Comparison of ENCODE assay signal across 24 mouse cellular contexts in the genomic region with DNA sequence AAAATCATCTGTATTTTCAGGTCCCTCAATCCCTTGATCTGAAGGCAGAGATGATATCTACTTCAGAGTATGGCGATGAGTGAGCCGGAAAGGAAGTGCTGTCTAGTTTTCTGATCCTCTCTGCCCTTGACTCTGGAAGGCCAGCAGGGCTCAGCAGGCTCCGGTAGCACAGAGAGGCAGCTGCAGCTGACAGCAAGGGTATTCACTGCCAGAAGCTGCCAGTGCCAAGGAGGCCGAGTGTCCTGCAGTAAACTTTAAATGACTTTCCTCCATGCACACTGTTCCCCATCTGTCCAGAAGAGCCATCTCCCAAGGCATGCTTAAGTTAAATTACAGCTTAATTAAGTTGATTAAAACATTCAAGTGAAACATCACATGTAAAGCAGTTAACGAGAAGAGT. TPM values are rescaled to one million over a fixed set of nuclear protein-coding genes. Genes with fewer than 3 reads are reported as not detected.
DNase-seq lines count a peak whose midpoint lies in the region; ATAC-seq lines count a peak whose summit lies in the region.
"Had no signal": no experiment of that assay in that cellular context is flagged by ENCODE, and none has a peak within 500 bp of the region (broad histone marks: within the 10 kb centered on the region; RNA-seq: fewer than 3 reads in every experiment).

No protein-coding gene starts in this region.

- H3K9ac ChIP-seq in heart, embryonic 13.5 days: no peak overlapping the region
- H3K9ac ChIP-seq: embryonic facial prominence, embryonic 13.5 days; liver, postnatal 0 days; neural tube, embryonic 15.5 days; stomach, embryonic 15.5 days had no signal

- H3K27me3 ChIP-seq in heart, embryonic 13.5 days (replicated peaks): no peaks in the 10 kb centered on the region
- H3K27me3 ChIP-seq: embryonic facial prominence, embryonic 13.5 days; neural tube, embryonic 15.5 days; stomach, embryonic 15.5 days had no signal

- peaks cover 8% of the 10 kb centered on the region; the same call in 1 of the 2 replicates for H3K4me1 ChIP-seq in heart, embryonic 13.5 days
- H3K4me1 ChIP-seq: embryonic facial prominence, embryonic 13.5 days; limb, embryonic 10.5 days; neural tube, embryonic 15.5 days; stomach, embryonic 15.5 days had no signal

- 59% methylated on average over 5 of the region's 5 CpGs for WGBS in heart, embryonic 13.5 days

- H3K4me2 ChIP-seq in heart, embryonic 13.5 days: no peak overlapping the region
- H3K4me2 ChIP-seq: embryonic facial prominence, embryonic 13.5 days; neural tube, embryonic 15.5 days; stomach, embryonic 15.5 days had no signal

- H3K27ac ChIP-seq in heart, embryonic 13.5 days (replicated peaks): 0 out of 2 replicates have a peak overlapping the region, but pooled peaks have one; percentile 32
- H3K27ac ChIP-seq: embryonic facial prominence, embryonic 13.5 days; heart, embryonic 10.5 days; kidney, postnatal 0 days; limb, embryonic 10.5 days; neural tube, embryonic 15.5 days; stomach, embryonic 15.5 days had no signal

- no peaks in the 10 kb centered on the region for H3K36me3 ChIP-seq in heart, embryonic 13.5 days
- H3K36me3 ChIP-seq: embryonic facial prominence, embryonic 13.5 days; limb, embryonic 10.5 days; neural tube, embryonic 15.5 days; stomach, embryonic 15.5 days had no signal

- no peak overlapping the region for H3K4me3 ChIP-seq in heart, embryonic 13.5 days
- H3K4me3 ChIP-seq: embryonic facial prominence, embryonic 13.5 days; heart, embryonic 10.5 days; limb, embryonic 10.5 days; neural tube, embryonic 15.5 days; stomach, embryonic 15.5 days had no signal

- H3K9me3 ChIP-seq in heart, embryonic 13.5 days: no peaks in the 10 kb centered on the region
- H3K9me3 ChIP-seq: embryonic facial prominence, embryonic 13.5 days; heart, embryonic 10.5 days; limb, embryonic 10.5 days; neural tube, embryonic 15.5 days; stomach, embryonic 15.5 days had no signal

- ATAC-seq in cerebellum, adult (ENCODE audit: insufficient number of reproducible peaks, low FRiP score, low TSS enrichment): no peak
- no peak for ATAC-seq in heart, embryonic 13.5 days (ENCODE audit: extremely low read depth, insufficient number of reproducible peaks, low FRiP score, low TSS enrichment)
- ATAC-seq: forebrain, embryonic 14.5 days; liver, postnatal 0 days had no signal

- intact Hi-C loops in heart, postnatal 14 days (cut with DNase I): no loop called here

- peak; percentile 34 for DNase-seq in cerebellum, adult 11-12 months
- DNase-seq in heart, postnatal 14 days: no peak
- peak; percentile 8 for DNase-seq in retina, embryonic 14.5 days (ENCODE audit: low spot score)
- DNase-seq in retina, postnatal 1 day: no peak
- DNase-seq in layer of hippocampus, adult 8-10 months (ENCODE audit: low spot score in 2 of 2): no peak
- DNase-seq: B cell, adult 2 months; kidney, adult 18-20 months; liver, postnatal 0 days; lung, postnatal 14 days; midbrain, embryonic 14.5 days; right cerebral cortex, postnatal 25 days; thymus, adult 18-20 months had no signal

RNA-seq across cellular contexts. Expression of a gene that starts 12.1 kb away (rescaled TPM):
- 4.3 and 4.7 TPM in 2 replicates for polyA plus RNA-seq in heart, embryonic 13.5 days (2015; fragmentation: Nextera tagmentation; extraction: Ambion mirVana)
- total RNA-seq in heart, postnatal 14 days (2021): 1 to 10 TPM; 1.9 to 2.4 TPM
- total RNA-seq in layer of hippocampus, adult 8-10 months (2022): 100 to 1,000 TPM; 327 to 399 (median 357) TPM
- total RNA-seq: liver, adult 2 months; megakaryocyte, adult 5-6 weeks had no signal
- polyA plus RNA-seq: kidney, postnatal 0 days; liver, adult 2 months; liver, postnatal 0 days; spleen, adult 2 months had no signal

Comparison
In these comparisons a context has a peak if more than half of its experiments do, and no peak if none do; other contexts are left out.
1. DNase-seq: peak in cerebellum, adult 11-12 months (single experiment) and retina, embryonic 14.5 days (single experiment); none in heart, postnatal 14 days (0 of 2), retina, postnatal 1 day (single experiment) and layer of hippocampus, adult 8-10 months (0 of 2).
2. RNA of a gene that starts 12.1 kb away (total RNA-seq): 327 to 399 TPM in layer of hippocampus, adult 8-10 months; 1.9 to 2.4 TPM in heart, postnatal 14 days; every median in the first group is over 10 times any median in the second.